Mouse (Mus musculus) forelimb bud, embryonic 11.5 days (tissue): Measurements from ENCODE around the gene Cd48.
"Not testable (repeated sequence)": the region's sequence is repeated elsewhere in the genome, so short reads cannot be mapped to it uniquely, and the experiment has no call there.

ENCODE experiments used
- DNase-seq: peaks from one replicate; pipeline ENCODE4 v3.0.0-alpha.2; 2012; ENCODE audit warnings: low read depth, low spot score

The Cd48 gene

DNA sequence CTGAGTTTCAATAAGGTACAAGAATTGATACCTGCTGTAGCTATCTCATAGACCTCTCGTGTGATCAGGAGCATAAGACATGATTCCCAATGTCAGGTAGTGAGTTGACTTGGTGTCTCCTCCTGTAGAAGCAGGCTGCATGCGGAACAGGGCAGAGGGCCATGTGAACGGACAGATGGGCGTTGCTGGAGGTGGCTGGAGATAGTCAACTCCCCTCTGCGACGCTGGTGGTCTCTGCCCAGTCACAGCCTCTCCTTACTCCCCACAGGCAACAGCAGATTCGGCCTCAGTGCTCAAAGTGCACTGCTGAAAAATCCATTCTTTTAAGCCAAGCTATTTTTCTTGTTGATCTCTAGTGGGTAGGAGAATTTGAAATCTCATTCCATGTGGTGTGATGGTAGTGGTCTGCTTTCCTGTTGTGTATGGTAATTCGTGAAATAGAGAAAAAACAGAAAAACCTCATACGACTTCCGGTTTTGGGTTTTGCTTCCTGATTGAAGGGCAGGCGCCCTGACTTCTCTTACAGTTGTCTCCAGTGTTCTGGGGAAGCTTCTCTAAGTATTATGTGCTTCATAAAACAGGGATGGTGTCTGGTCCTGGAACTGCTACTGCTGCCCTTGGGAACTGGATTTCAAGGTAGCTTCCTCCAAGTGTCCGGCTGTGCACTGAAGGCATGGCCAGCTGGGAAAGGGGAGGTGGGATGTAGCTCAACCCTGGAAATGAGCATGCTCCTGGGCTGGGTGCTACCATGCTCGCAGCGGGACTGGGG, at the start of gene Cd48:
Gene Cd48, plus strand, starts transcription at position 479 of the 769 bp plus-strand sequence.
- no peak for DNase-seq

DNA sequence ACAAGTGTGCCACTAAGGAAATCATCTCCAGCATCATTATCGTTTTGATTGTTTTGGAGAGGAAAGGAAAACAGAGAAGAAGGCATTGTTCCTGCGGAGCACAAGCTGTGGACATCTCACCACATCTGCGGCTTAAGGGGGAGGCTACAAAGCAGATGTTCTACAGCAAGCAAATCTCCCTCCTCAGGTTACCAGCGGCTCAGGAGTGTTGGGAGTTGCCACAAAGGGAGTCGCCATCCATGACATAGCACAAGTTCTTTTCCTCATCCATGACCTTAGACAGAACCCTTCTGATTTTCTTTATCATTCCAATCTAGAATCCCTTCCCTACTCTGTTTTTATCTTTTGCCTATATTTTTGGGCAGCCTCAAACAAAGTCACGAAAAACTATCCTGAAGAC, 46.1 kb upstream of the Cd48 start:
- DNase-seq = no peak

GRCm38 (mm10) chr1:171637101-171637500, 44.7 kb upstream of the Cd48 start:
- DNase-seq = no peak

- DNase-seq = no peak
These were observed 43.1 kb upstream of the Cd48 start for GRCm38 (mm10) chr1:171638686-171639085.

DNA sequence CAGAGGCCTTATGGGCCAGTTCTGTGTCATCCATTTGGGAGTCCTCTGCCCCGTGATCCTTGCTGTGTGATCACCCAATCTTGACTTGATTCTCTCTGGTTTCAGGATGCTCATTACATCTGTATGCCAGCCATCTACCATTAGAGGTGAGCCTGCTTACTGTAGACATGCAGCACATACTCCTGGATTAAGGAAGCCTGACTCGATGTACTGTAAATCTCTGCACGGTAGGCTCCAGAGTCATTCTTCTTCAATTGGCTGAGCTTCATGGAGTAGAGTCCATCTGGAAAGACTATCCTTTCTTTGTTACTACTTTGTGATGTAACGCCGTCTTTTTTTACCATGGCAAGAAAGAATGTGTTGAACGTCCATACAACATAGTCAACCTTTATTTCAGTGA, 41.0 kb upstream of the Cd48 start:
- no peak for DNase-seq

DNA sequence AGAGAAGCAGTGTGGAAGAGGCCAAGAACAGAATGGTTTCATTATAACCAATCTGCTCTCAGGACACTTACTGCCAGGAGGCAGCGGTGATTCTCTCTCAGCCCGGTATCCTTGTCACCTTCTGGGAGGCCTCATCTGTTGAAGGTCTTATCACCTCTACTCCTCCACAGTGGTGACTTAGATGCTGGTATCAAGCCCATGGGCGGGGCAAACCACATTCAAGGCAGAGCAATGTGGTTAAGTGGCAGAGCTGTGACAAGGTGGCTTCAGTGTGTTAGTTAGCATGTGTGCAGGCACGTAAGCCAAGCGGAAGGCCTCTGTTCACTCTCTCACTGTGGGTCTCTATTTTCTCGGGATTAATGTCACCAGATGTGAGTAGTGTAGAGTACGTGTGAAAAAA, 38.2 kb upstream of the Cd48 start:
- no peak for DNase-seq

DNA sequence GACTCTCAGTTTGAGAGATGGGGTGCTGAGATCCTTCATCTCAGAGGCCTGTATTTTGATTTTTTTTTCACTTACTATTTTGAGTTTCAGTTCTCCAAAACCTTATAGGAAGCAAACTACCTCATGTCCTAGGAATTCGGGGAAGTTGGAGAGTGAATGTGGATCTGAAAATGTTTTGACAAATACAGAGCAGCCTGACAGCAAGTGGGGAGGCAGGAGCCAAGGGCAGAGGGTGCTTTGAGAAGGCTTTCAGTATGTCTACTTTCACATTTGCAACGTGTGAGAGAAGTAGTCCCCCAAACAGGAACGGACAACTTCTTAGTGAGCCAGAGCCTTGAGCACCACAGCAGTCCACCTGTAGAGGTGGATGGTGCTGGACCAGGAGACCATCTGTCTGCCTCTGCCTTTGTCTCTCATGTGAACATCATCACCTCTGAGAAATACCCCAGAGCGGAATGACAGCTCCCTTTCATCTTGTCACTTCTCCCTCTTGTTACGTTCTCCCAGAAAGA, 35.3 kb upstream of the Cd48 start:
- DNase-seq = no peak

GRCm38 (mm10) chr1:171647716-171648115, 34.1 kb upstream of the Cd48 start:
- no peak for DNase-seq

- DNase-seq = no peak
These were observed 33.0 kb upstream of the Cd48 start for GRCm38 (mm10) chr1:171648840-171649239.

DNA sequence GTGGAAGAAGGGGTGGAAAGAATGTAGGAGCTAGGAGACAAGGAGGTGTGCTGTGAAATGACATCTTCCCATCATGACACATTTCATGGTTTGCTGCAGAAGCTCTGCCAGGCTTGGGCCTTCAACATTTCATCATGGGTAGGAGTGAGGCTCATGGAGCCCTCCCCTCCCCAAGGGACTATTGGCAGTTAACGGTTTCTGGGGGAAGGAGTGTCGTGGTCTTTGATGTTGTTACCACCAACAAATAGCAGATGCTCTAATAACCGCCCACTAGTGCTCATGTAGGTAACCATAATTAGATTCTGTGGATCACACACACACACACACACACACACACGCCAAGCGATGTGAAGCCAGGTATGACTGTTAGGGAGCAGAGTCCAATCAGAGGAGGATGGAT, 29.1 kb upstream of the Cd48 start, which contains the start of gene Slamf7:
Gene Slamf7, minus strand, starts transcription at position 302 of the 400 bp plus-strand sequence.
- DNase-seq = no peak

DNA sequence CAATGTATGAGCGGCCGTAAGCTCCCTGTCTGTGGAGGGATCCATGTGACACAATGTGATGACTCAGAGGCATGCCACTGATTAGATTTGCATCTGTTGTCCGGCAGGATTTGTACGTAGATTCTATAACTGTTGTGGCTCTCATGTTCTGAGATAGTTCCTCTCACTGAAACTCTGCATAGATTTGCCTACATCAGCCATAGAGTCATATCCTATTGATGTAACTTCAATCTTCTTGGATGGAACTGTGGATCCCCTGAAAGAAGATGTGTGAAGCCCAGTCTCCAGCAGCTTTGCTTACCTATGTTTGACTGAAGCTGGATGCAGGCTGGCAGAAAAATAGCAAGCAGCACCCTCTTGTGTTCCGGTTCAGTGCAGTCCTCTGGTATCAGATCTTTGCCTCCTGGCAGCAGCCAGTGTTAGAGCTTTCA, 23.2 kb upstream of the Cd48 start:
- no peak for DNase-seq

- no peak for DNase-seq
These were observed 21.4 kb upstream of the Cd48 start for GRCm38 (mm10) chr1:171660423-171660822.

- DNase-seq = no peak
These were observed 20.3 kb upstream of the Cd48 start for GRCm38 (mm10) chr1:171661482-171661881.

GRCm38 (mm10) chr1:171663757-171664156, 18.1 kb upstream of the Cd48 start:
- DNase-seq = no peak

- no peak for DNase-seq
These were observed 15.5 kb upstream of the Cd48 start for GRCm38 (mm10) chr1:171666350-171666749.

DNA sequence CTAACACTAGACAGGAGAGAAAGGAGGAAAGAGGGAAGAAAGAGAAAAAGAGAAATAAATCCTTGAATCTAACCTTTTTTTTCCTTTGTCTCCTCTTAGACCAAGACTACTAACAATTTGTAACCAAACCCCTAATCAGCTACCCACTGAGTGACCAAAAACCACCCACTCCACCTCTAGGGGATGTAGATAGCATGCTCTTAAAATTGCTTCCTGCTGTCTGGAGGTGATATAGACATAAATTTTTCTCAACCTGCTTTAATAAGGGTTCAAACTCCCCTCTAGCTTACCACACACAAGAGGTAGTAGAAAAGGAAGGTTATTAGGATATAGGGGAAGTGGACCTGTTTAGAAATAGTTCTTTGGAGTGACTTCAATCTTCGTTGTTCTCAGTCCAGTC, 14.6 kb upstream of the Cd48 start:
- DNase-seq = no peak

DNA sequence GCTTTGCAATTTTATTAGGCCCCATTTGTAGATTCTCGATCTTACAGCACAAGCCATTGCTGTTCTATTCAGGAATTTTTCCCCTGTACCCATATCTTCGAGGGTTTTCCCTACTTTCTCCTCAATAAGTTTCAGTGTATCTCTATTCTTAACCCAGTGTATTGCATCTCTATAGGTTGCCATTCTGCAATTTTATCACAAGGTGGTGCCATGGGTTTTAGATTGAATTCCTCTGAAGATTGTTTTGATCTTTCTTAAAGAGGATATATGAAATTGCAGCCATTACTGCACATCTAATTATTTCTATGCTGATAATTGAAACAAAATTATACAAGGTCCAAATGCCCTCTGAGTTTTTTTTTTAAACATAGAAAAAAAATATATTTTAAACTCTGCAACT, 9.4 kb upstream of the Cd48 start:
- DNase-seq = not testable (repeated sequence)

- DNase-seq = no peak
These were observed 8.8 kb upstream of the Cd48 start for GRCm38 (mm10) chr1:171672854-171673475.

GRCm38 (mm10) chr1:171674467-171674866, 7.3 kb upstream of the Cd48 start:
- no peak for DNase-seq

- DNase-seq = no peak
These were observed 4.1 kb upstream of the Cd48 start for GRCm38 (mm10) chr1:171677721-171678120.

GRCm38 (mm10) chr1:171681009-171681408, 800 bp upstream of the Cd48 start:
- no peak for DNase-seq

DNA sequence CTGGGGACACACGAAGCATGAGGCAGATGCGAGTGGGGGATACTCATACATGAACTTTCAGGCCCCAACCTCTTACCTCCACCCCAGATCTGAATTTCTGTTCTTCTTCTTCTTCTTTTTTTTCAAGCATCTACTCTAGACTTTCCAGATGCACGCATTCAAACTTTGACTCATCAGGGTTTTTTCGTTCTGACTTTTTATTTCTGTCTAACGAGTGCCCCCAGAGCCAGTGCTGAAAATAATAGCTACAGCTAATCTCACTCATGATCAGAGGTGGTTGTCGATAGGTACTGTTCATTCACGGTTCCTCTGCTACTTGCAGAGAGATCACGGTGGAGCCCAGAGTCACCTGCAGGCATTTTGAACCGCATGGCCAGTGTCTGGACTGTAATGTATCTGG, 3.1 kb downstream of the Cd48 start:
- no peak for DNase-seq

- DNase-seq = no peak
These were observed 5.5 kb downstream of the Cd48 start for GRCm38 (mm10) chr1:171687320-171687719.
